Mouse (Mus musculus) layer of hippocampus, adult 2 months (tissue): ENCODE measurements around the gene Sh3pxd2a. TPM values are rescaled to one million over a fixed set of nuclear protein-coding genes. Genes with fewer than 3 reads are reported as not detected.

Source experiments
- DNase-seq, 2 experiments: peaks; one replicate each; pipeline ENCODE4 v3.0.0; 2022; ENCODE audit warnings: low spot score in 2 of 2
- H3K27ac ChIP-seq: fragments of 200-600 bp; 2 replicates; pipeline ENCODE4 v1.8.1; 2022
- H3K4me3 ChIP-seq: fragments of 200-600 bp; 2 replicates; pipeline ENCODE4 v1.8.1; 2022; ENCODE audit warnings: mild to moderate bottlenecking
- CTCF ChIP-seq: fragments of 200-600 bp; conservative IDR thresholded peaks from 2 replicates; pipeline ENCODE4 v1.8.1; 2022; ENCODE audit warnings: antibody characterized with exemption, mild to moderate bottlenecking, moderate library complexity
- long read RNA-seq, 2 experiments: library from polyadenylated mRNA; stranded (forward); transcript quantifications; one replicate each; pipeline ENCODE4 v2.0.0; 2021; ENCODE audit warnings: borderline mapping rate in 2 of 2
- total RNA-seq, 2 experiments: library from RNA; stranded (reverse); gene quantifications; 2 replicates each; pipeline ENCODE4 v1.2.3; 2021

Gene Sh3pxd2a
- 10 to 100 TPM; 33.0 to 35.4 TPM for total RNA-seq
- long read RNA-seq, experiment 1, partial matches to known transcripts: 0 of 6 reads
- long read RNA-seq, experiment 1, other reads (novel, unspliced or antisense): 6 of 6 reads
- long read RNA-seq, experiment 2, partial matches to known transcripts: 0 of 2 reads
- long read RNA-seq, experiment 2, other reads (novel, unspliced or antisense): 2 of 2 reads

GRCm38 (mm10) chr19:47464304-47465241 lies at the start of gene Sh3pxd2a:
Gene Sh3pxd2a, minus strand, starts transcription at chr19:47464401.
- Histone ChIP-seq H3K4me3 (peak within 1 kb of the TSS; percentile 77), H3K27ac (peak within 1 kb of the TSS; percentile 44; the same call in 1 of the 2 replicates)
- TF ChIP-seq CTCF: no peak
- DNase-seq: no peak

DNA sequence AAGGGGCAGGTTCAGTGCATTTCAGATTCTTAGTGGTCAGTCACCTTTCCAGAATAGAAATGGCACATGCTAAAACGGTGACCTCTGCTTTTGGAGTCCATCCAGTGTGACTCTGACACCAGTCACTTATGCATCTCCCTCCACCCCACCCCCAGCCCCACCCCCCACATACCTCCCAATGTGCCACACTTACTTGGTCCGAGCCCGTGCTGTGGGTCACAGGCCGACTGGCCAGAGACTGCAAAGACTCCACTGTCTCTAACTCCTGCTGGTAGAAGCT lies 49.4 kb upstream of the Sh3pxd2a start:
- TF ChIP-seq CTCF: no peak
- no peak for DNase-seq
- Histone ChIP-seq H3K4me3 (no peak overlapping the region), H3K27ac (no peak overlapping the region)

DNA sequence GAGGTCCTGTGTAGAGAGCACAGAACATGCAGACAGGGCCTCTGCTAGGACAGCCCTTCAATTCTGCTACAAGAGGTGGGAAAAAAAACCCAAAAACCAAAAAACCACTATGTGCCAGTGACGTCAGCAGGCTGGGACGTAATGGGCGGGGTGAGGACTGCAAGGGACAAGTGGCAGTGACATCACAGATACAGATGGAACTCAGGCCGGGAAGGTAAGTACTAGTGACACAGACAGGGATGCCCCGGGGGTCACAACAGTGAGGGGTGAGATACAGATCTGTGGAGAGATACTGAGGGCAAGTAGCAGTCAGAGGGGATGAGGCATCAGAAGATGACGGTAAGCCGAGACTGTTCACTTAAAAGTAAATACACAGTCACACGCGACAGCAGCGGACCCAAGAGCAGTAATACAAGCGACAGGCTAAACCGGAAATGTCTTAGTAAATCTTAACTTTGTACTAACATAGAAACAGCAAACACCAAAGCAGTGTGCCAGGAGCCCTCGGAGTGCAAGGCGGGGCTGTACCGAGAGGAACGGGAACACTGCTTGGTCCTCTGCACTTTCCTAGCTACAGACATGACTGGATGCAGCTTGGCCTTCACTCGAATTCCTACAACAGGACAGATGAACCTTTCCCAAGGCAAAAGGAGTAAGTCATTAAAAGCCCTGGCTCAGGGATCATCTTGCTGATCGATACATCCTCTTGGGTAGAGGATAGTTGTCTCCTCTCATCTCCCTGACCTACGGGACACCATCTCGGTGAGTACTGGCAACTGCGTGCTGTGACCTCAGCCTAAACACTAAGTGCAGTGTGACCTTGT lies 48.8 kb upstream of the Sh3pxd2a start:
- Histone ChIP-seq H3K4me3 (no peak overlapping the region), H3K27ac (no peak overlapping the region)
- no peak for DNase-seq
- TF ChIP-seq CTCF: no peak

GRCm38 (mm10) chr19:47511958-47512357 lies 47.8 kb upstream of the Sh3pxd2a start:
- Histone ChIP-seq H3K27ac (no peak overlapping the region), H3K4me3 (no peak overlapping the region)
- no peak for TF ChIP-seq CTCF
- DNase-seq: no peak

- Histone ChIP-seq H3K4me3 (no peak overlapping the region), H3K27ac (peak overlapping the region; percentile 64; the same call in 1 of the 2 replicates)
- DNase-seq: no peak
- no peak for TF ChIP-seq CTCF
Observed at GRCm38 (mm10) chr19:47511294-47511675, 47.1 kb upstream of the Sh3pxd2a start.

GRCm38 (mm10) chr19:47510473-47511293 lies 46.5 kb upstream of the Sh3pxd2a start:
- no peak overlapping the region for H3K4me3 ChIP-seq
- peak overlapping the region; percentile 64 for H3K27ac ChIP-seq
- no peak for DNase-seq
- no peak for TF ChIP-seq CTCF

DNA sequence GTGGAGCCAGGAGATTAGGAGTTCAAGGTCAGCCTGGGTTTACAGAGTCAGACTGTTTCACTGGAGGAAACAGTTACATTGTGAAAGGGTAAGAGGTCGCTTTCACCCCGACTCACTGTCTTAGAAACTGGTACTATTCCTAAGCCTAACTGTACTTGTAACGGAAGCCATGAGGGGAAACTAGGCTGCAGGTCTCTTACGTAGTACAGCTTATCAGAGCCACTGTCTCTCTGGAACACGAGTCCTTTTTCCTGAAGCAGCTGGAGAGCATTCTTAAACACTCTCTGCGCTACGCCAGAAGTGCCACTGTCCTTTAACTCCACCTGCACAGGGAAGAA lies 45.9 kb upstream of the Sh3pxd2a start:
- Histone ChIP-seq H3K4me3 (no peak overlapping the region), H3K27ac (no peak overlapping the region; the same call in 1 of the 2 replicates)
- no peak for DNase-seq
- TF ChIP-seq CTCF: no peak

GRCm38 (mm10) chr19:47508771-47509281 lies 44.6 kb upstream of the Sh3pxd2a start:
- H3K27ac ChIP-seq: no peak overlapping the region
- H3K4me3 ChIP-seq: no peak overlapping the region
- no peak for DNase-seq
- TF ChIP-seq CTCF: no peak

GRCm38 (mm10) chr19:47508191-47508590 lies 44.0 kb upstream of the Sh3pxd2a start:
- H3K4me3 ChIP-seq: peak overlapping the region; percentile 62
- peak overlapping the region; percentile 81 for H3K27ac ChIP-seq
- DNase-seq: no peak
- TF ChIP-seq CTCF: no peak

GRCm38 (mm10) chr19:47507128-47508121 lies 43.2 kb upstream of the Sh3pxd2a start:
- peak overlapping the region; percentile 81 for H3K27ac ChIP-seq
- TF ChIP-seq CTCF: peak; percentile 98
- peak overlapping the region; percentile 62 for H3K4me3 ChIP-seq
- DNase-seq: peak; percentile 77 to 84

DNA sequence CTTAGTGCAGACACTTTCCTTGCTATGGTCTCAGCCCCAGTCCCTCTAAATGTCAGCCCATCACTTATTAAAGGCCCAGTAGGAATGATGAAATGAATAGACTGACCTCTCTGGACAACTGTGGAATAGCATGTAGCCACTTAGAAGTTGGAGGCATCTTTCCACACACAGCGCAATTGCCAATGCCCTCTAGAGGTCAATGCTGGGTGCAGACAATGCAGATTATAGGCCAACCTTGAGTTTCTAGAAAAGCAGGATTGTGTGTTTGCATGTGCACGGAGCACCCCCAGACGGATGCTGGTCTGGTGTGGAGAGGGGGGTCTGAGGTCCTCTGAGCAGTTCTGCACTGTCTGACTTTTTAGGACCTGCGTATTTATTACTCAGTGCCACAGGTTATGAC lies 39.4 kb upstream of the Sh3pxd2a start:
- peak; percentile 76 for TF ChIP-seq CTCF
- Histone ChIP-seq H3K27ac (no peak overlapping the region), H3K4me3 (no peak overlapping the region)
- DNase-seq: no peak
